Mouse (Mus musculus) liver, embryonic 12.5 days (tissue): ENCODE data around the gene Anks3. TPM values are rescaled to one million over a fixed set of nuclear protein-coding genes. Genes with fewer than 3 reads are reported as not detected.
A peak's percentile ranks its signal among the peaks of the same experiment; 100 is the strongest.

Source experiments
- ATAC-seq: fragments of 200-750 bp; cut with Nextera tagmentation; 2 replicates; pipeline ENCODE4 v1.8.0; 2017; ENCODE audit warnings: moderate number of reproducible peaks, mild to moderate bottlenecking, moderate library complexity
- H3K27ac ChIP-seq: fragments of 300-500 bp; sonication (generic); 2 replicates; pipeline ENCODE4 v1.5.1; 2016; ENCODE audit warnings: mild to moderate bottlenecking
- H3K27me3 ChIP-seq: fragments of 300-500 bp; sonication (generic); replicated peaks from 2 replicates; pipeline ENCODE4 v1.6.1; 2016; ENCODE audit warnings: mild to moderate bottlenecking, moderate library complexity
- H3K36me3 ChIP-seq: fragments of 300-500 bp; sonication (generic); 2 replicates; pipeline ENCODE4 v1.6.1; 2016; ENCODE audit warnings: mild to moderate bottlenecking, moderate library complexity
- H3K4me1 ChIP-seq: fragments of 300-500 bp; sonication (generic); 2 replicates; pipeline ENCODE4 v1.6.1; 2016
- H3K4me2 ChIP-seq: fragments of 300-500 bp; sonication (generic); 2 replicates; pipeline ENCODE4 v1.6.1; 2016; ENCODE audit warnings: mild to moderate bottlenecking, moderate library complexity
- H3K4me3 ChIP-seq: fragments of 300-500 bp; sonication (generic); 2 replicates; pipeline ENCODE4 v1.5.1; 2016; ENCODE audit warnings: mild to moderate bottlenecking, moderate library complexity
- H3K9ac ChIP-seq: fragments of 300-500 bp; sonication (generic); 2 replicates; pipeline ENCODE4 v1.6.1; 2016; ENCODE audit warnings: mild to moderate bottlenecking, moderate library complexity
- H3K9me3 ChIP-seq: fragments of 300-500 bp; sonication (generic); replicated peaks from 2 replicates; pipeline ENCODE4 v1.6.1; 2016; ENCODE audit warnings: mild to moderate bottlenecking, moderate library complexity
- WGBS: fragments of 180-500 bp; shearing (Covaris S2); methylation state at CpG from one replicate; pipeline ENCODE4 v1.1.7; 2016; ENCODE audit not compliant: insufficient replicate concordance; 5-methylcytosine and 5-hydroxymethylcytosine counted together
- polyA plus RNA-seq: library from polyadenylated mRNA; unstranded; fragments of >200 nt; fragmentation: Nextera tagmentation; extraction: Ambion mirVana; gene quantifications from 2 replicates; pipeline ENCODE4 v1.2.1, GENCODE M21; 2016

The Anks3 gene
- polyA plus RNA-seq, 1 experiment from 2014 or later: 16.8 TPM

GRCm38 (mm10) chr16:4903491-4904102, 60.4 kb downstream of the Anks3 start:
- 0 out of 2 replicates have a peak, but pooled peaks cover 3% of the 10 kb centered on the region for H3K36me3 ChIP-seq

GRCm38 (mm10) chr16:4902390-4902789, 61.6 kb downstream of the Anks3 start:
- ATAC-seq: no peak
- Histone ChIP-seq H3K27ac (no peak overlapping the region), H3K9ac (no peak overlapping the region), H3K36me3 (0 out of 2 replicates have a peak, but pooled peaks cover 1% of the 10 kb centered on the region), H3K4me1 (peaks cover 29% of the 10 kb centered on the region), H3K9me3 (no peaks in the 10 kb centered on the region), H3K4me2 (no peak overlapping the region), H3K4me3 (no peak overlapping the region), H3K27me3 (no peaks in the 10 kb centered on the region)
- 71% methylated on average over 2 of the region's 2 CpGs for WGBS

More at GRCm38 (mm10) chr16:4903491-4904102, 60.4 kb downstream of the Anks3 start:
- no peaks in the 10 kb centered on the region for H3K27me3 ChIP-seq
- H3K4me2 ChIP-seq: no peak overlapping the region
- peaks cover 37% of the 10 kb centered on the region for H3K4me1 ChIP-seq
- ATAC-seq: no peak
- no peak overlapping the region for H3K9ac ChIP-seq
- H3K4me3 ChIP-seq: no peak overlapping the region
- 77% methylated on average over 6 of the region's 6 CpGs for WGBS
- H3K27ac ChIP-seq: no peak overlapping the region
- no peaks in the 10 kb centered on the region for H3K9me3 ChIP-seq

GRCm38 (mm10) chr16:4901167-4901566, 62.8 kb downstream of the Anks3 start:
- Histone ChIP-seq H3K27me3 (no peaks in the 10 kb centered on the region), H3K4me1 (peaks cover 41% of the 10 kb centered on the region), H3K4me2 (no peak overlapping the region), H3K36me3 (no peaks in the 10 kb centered on the region), H3K9ac (no peak overlapping the region), H3K9me3 (no peaks in the 10 kb centered on the region), H3K4me3 (no peak overlapping the region), H3K27ac (no peak overlapping the region)
- ATAC-seq: no peak
- whole genome bisulfite sequencing: 67% methylated on average over 7 of the region's 7 CpGs

- Histone ChIP-seq H3K4me3 (no peak overlapping the region), H3K4me1 (peaks cover 44% of the 10 kb centered on the region), H3K27ac (no peak overlapping the region), H3K9ac (no peak overlapping the region), H3K4me2 (no peak overlapping the region), H3K36me3 (no peaks in the 10 kb centered on the region), H3K27me3 (no peaks in the 10 kb centered on the region), H3K9me3 (no peaks in the 10 kb centered on the region)
- WGBS: 72% methylated on average over 2 of the region's 2 CpGs
- ATAC-seq: no peak
These were observed 64.3 kb downstream of the Anks3 start for GRCm38 (mm10) chr16:4899711-4900110.

GRCm38 (mm10) chr16:4898881-4899280, 65.1 kb downstream of the Anks3 start:
- no peaks in the 10 kb centered on the region for H3K9me3 ChIP-seq
- peaks cover 47% of the 10 kb centered on the region for H3K4me1 ChIP-seq
- WGBS: 69% methylated on average over 6 of the region's 6 CpGs
- no peak overlapping the region for H3K4me2 ChIP-seq
- H3K36me3 ChIP-seq: no peaks in the 10 kb centered on the region
- H3K4me3 ChIP-seq: no peak overlapping the region
- no peak for ATAC-seq
- no peak overlapping the region for H3K9ac ChIP-seq
- no peaks in the 10 kb centered on the region for H3K27me3 ChIP-seq
- H3K27ac ChIP-seq: no peak overlapping the region

GRCm38 (mm10) chr16:4897146-4897730, 66.8 kb downstream of the Anks3 start:
- Histone ChIP-seq H3K4me3 (no peak overlapping the region), H3K4me1 (peaks cover 42% of the 10 kb centered on the region), H3K36me3 (no peaks in the 10 kb centered on the region), H3K9ac (no peak overlapping the region), H3K9me3 (no peaks in the 10 kb centered on the region), H3K27ac (peak overlapping the region; percentile 70; the same call in 1 of the 2 replicates), H3K27me3 (no peaks in the 10 kb centered on the region), H3K4me2 (peak overlapping the region; percentile 47; the same call in 1 of the 2 replicates)
- ATAC-seq: 0 out of 2 replicates have a peak, but pooled peaks have one; percentile 36
- WGBS: 56% methylated on average over 7 of the region's 7 CpGs

GRCm38 (mm10) chr16:4896249-4897027, 67.6 kb downstream of the Anks3 start:
- Histone ChIP-seq H3K4me2 (peak overlapping the region; percentile 47), H3K9ac (peak overlapping the region; percentile 47), H3K27me3 (no peaks in the 10 kb centered on the region), H3K4me1 (peaks cover 50% of the 10 kb centered on the region), H3K4me3 (no peak overlapping the region), H3K9me3 (no peaks in the 10 kb centered on the region), H3K36me3 (no peaks in the 10 kb centered on the region), H3K27ac (peak overlapping the region; percentile 70)
- WGBS: 24% methylated on average over 5 of the region's 5 CpGs
- peak; percentile 89 for ATAC-seq

GRCm38 (mm10) chr16:4894201-4894908, 69.7 kb downstream of the Anks3 start:
- no peak overlapping the region for H3K4me3 ChIP-seq
- no peaks in the 10 kb centered on the region for H3K9me3 ChIP-seq
- H3K9ac ChIP-seq: no peak overlapping the region
- peaks cover 4% of the 10 kb centered on the region; the same call in 1 of the 2 replicates for H3K36me3 ChIP-seq
- peaks cover 64% of the 10 kb centered on the region for H3K4me1 ChIP-seq
- no peak overlapping the region for H3K4me2 ChIP-seq
- WGBS: 64% methylated on average over 7 of the region's 7 CpGs
- H3K27ac ChIP-seq: no peak overlapping the region
- ATAC-seq: no peak
- no peaks in the 10 kb centered on the region for H3K27me3 ChIP-seq

GRCm38 (mm10) chr16:4892171-4892570, 71.8 kb downstream of the Anks3 start:
- no peak overlapping the region for H3K9ac ChIP-seq
- H3K9me3 ChIP-seq: no peaks in the 10 kb centered on the region
- H3K4me1 ChIP-seq: peaks cover 71% of the 10 kb centered on the region
- no peaks in the 10 kb centered on the region for H3K27me3 ChIP-seq
- ATAC-seq: no peak
- H3K27ac ChIP-seq: no peak overlapping the region
- H3K4me3 ChIP-seq: no peak overlapping the region
- H3K4me2 ChIP-seq: no peak overlapping the region
- peaks cover 4% of the 10 kb centered on the region; the same call in 1 of the 2 replicates for H3K36me3 ChIP-seq
- WGBS: 76% methylated on average over 6 of the region's 6 CpGs
